Mouse (Mus musculus): ENCODE measurements around the gene Hmg20b. TPM values are rescaled to one million over a fixed set of nuclear protein-coding genes. Genes with fewer than 3 reads are reported as not detected.
A peak's percentile ranks its signal among the peaks of the same experiment; 100 is the strongest.

The Hmg20b gene
- polyA plus RNA-seq, 1 experiment, result 106 TPM

DNA sequence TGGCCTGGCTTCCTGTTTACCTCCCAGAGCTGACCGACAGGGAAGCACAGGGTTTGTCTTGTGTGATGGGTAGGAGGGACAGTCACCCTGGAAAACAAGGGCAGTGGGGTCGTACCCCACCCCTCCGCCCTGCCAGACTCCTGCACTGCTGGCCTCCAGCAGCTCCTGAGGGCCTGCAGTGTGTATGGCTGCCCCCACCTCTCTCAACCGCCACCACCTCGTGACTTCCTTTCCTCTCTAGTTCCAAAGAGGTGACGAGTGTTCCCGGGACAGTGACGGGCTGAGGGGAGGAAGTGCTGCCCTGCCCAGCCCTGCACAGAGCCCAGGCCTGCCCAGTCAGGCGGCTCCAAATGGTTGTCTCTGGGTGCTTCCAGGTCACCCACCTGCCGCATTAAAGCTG is 52.4 kb downstream of the Hmg20b start:
- Histone ChIP-seq H3K4me1 (ENCODE audit: control insufficient read depth, insufficient read depth, low read length) (peaks cover 46% of the 10 kb centered on the region), H3K4me3 (replicated peaks; ENCODE audit: extremely low read depth, low read depth, low read length) (peak overlapping the region; percentile 17)
- TF ChIP-seq POLR2A (IDR thresholded peaks at IDR 0.05; ENCODE audit: borderline replicate concordance, extremely low read depth, low read depth, low read length) (peak; percentile 64; the same call in 1 of the 2 replicates), CTCF (IDR thresholded peaks at IDR 0.05; ENCODE audit: insufficient read depth, low read length) (no peak)
- DNase-seq, result no peak
- WGBS, result 22% methylated on average over 8 of the region's 10 CpGs

DNA sequence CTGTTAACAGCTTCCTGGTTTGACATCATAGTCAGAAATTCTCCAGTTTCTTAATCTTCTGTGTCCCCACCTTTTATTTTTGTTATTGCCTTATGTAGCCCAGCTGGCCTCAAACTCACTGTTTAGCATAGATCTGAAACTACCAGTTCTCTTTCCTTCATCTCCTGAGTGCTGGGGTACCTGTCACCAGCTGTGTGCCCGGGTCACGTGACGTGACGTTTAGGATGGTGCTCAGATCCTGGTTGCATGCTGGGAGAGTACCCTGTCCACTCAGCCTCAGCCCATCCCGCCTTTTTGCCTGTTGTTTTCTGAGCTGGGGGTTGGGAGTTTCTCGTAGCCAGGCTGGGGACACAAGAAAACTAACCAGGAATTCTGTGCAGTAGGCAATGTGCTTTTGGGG is 53.0 kb downstream of the Hmg20b start:
- peaks cover 41% of the 10 kb centered on the region for H3K4me1 ChIP-seq (ENCODE audit: control insufficient read depth, insufficient read depth, low read length)
- DNase-seq, result no peak
- no peak overlapping the region for H3K4me3 ChIP-seq (replicated peaks; ENCODE audit: extremely low read depth, low read depth, low read length)
- TF ChIP-seq POLR2A (IDR thresholded peaks at IDR 0.05; ENCODE audit: borderline replicate concordance, extremely low read depth, low read depth, low read length) (no peak), CTCF (IDR thresholded peaks at IDR 0.05; ENCODE audit: insufficient read depth, low read length) (no peak)
- WGBS, result 61% methylated on average over 6 of the region's 6 CpGs

Other genes starting within 250 kb of the Hmg20b start
- gene Map2k2, start 244.6 kb downstream of the Hmg20b start, polyA plus RNA-seq (2012; rRNA removed), result 147 and 176 TPM in 2 replicates
- gene Zbtb7a, start 215.3 kb downstream of the Hmg20b start, polyA plus RNA-seq (2012; rRNA removed), result 66.7 and 83.6 TPM in 2 replicates
- gene Pias4, start 182.6 kb downstream of the Hmg20b start, polyA plus RNA-seq (2012; rRNA removed), result 33.0 and 40.0 TPM in 2 replicates
- gene Eef2, start 173.8 kb downstream of the Hmg20b start, polyA plus RNA-seq (2012; rRNA removed), result 1,377 and 1,420 TPM in 2 replicates
- gene Dapk3, start 167.5 kb downstream of the Hmg20b start, polyA plus RNA-seq (2012; rRNA removed), result 70.4 and 73.5 TPM in 2 replicates
- not detected in 2 replicates for gene 4930442H23Rik, start 166.6 kb downstream of the Hmg20b start, polyA plus RNA-seq (2012; rRNA removed)
- gene Nmrk2, start 148.4 kb downstream of the Hmg20b start, polyA plus RNA-seq (2012; rRNA removed), result 0.28 and 0.59 TPM in 2 replicates
- 0.08 and 0.20 TPM in 2 replicates for gene Atcay, start 119.6 kb downstream of the Hmg20b start, polyA plus RNA-seq (2012; rRNA removed)
- gene Zfr2, start 117.3 kb downstream of the Hmg20b start, polyA plus RNA-seq (2012; rRNA removed), result 8.9 and 10.0 TPM in 2 replicates
- 2.7 and 3.3 TPM in 2 replicates for gene Matk, start 97.5 kb downstream of the Hmg20b start, polyA plus RNA-seq (2012; rRNA removed)
- gene Mrpl54, start 83.5 kb downstream of the Hmg20b start, polyA plus RNA-seq (2012; rRNA removed), result 60.1 and 87.9 TPM in 2 replicates
- 86.4 and 104 TPM in 2 replicates for gene Apba3, start 83.5 kb downstream of the Hmg20b start, polyA plus RNA-seq (2012; rRNA removed)
- 27.6 and 27.7 TPM in 2 replicates for gene Tjp3, start 58.9 kb downstream of the Hmg20b start, polyA plus RNA-seq (2012; rRNA removed)
- gene Pip5k1c, start 57.5 kb downstream of the Hmg20b start, polyA plus RNA-seq (2012; rRNA removed), result 103 and 104 TPM in 2 replicates
- 30.5 and 36.7 TPM in 2 replicates for gene Cactin, start 29.4 kb downstream of the Hmg20b start, polyA plus RNA-seq (2012; rRNA removed)
- 39.9 and 44.0 TPM in 2 replicates for gene Tbxa2r, start 21.7 kb downstream of the Hmg20b start, polyA plus RNA-seq (2012; rRNA removed)
- gene Gipc3, start 7.2 kb downstream of the Hmg20b start, polyA plus RNA-seq (2012; rRNA removed), result 10.3 and 11.2 TPM in 2 replicates
- gene Mfsd12, start 7.0 kb upstream of the Hmg20b start, polyA plus RNA-seq (2012; rRNA removed), result 33.3 and 39.9 TPM in 2 replicates
- gene 4930404N11Rik, start 15.3 kb upstream of the Hmg20b start, polyA plus RNA-seq (2012; rRNA removed), result 21.9 and 25.8 TPM in 2 replicates
- gene Fzr1, start 28.0 kb upstream of the Hmg20b start, polyA plus RNA-seq (2012; rRNA removed), result 59.3 and 61.8 TPM in 2 replicates
- 79.2 and 83.4 TPM in 2 replicates for gene Dohh, start 33.9 kb upstream of the Hmg20b start, polyA plus RNA-seq (2012; rRNA removed)
- 3.7 and 6.3 TPM in 2 replicates for gene Gm48551, start 34.0 kb upstream of the Hmg20b start, polyA plus RNA-seq (2012; rRNA removed)
- gene Gm48552, start 38.5 kb upstream of the Hmg20b start, polyA plus RNA-seq (2012; rRNA removed), result 3.6 and 5.9 TPM in 2 replicates
- gene Smim24, start 42.6 kb upstream of the Hmg20b start, polyA plus RNA-seq (2012; rRNA removed), result 8.8 and 10.1 TPM in 2 replicates
- gene Nfic, start 105.2 kb upstream of the Hmg20b start, polyA plus RNA-seq (2012; rRNA removed), result 89.6 and 103 TPM in 2 replicates
- gene Celf5, start 132.2 kb upstream of the Hmg20b start, polyA plus RNA-seq (2012; rRNA removed), result 0.92 and 1.1 TPM in 2 replicates
- gene Ncln, start 145.9 kb upstream of the Hmg20b start, polyA plus RNA-seq (2012; rRNA removed), result 197 and 203 TPM in 2 replicates
- gene S1pr4, start 149.7 kb upstream of the Hmg20b start, polyA plus RNA-seq (2012; rRNA removed), result 40.3 and 47.5 TPM in 2 replicates
- 8.5 and 9.5 TPM in 2 replicates for gene Gna15, start 173.7 kb upstream of the Hmg20b start, polyA plus RNA-seq (2012; rRNA removed)
- gene Gna11, start 194.7 kb upstream of the Hmg20b start, polyA plus RNA-seq (2012; rRNA removed), result 114 and 117 TPM in 2 replicates
- 1,275 and 1,423 TPM in 2 replicates for gene Aes, start 209.0 kb upstream of the Hmg20b start, polyA plus RNA-seq (2012; rRNA removed)
- gene Tle2, start 224.1 kb upstream of the Hmg20b start, polyA plus RNA-seq (2012; rRNA removed), result 164 and 218 TPM in 2 replicates

Data from lung, adult 2 months (tissue).